Mouse (Mus musculus) G1E (cell line): ENCODE results near the gene Spg21.

Experiments used
- CTCF ChIP-seq: IDR thresholded peaks from 2 replicates; pipeline ENCODE4 v1.5.1; 2012; ENCODE audit warnings: low read depth, low read length, inconsistent platforms, mixed read lengths
- GATA1 ChIP-seq: IDR thresholded peaks from 2 replicates; pipeline ENCODE4 v1.6.1; 2012; ENCODE audit warnings: borderline replicate concordance, low read length, inconsistent platforms, mixed read lengths
- GATA2 ChIP-seq: IDR thresholded peaks from 2 replicates; pipeline ENCODE4 v1.6.1; 2012; ENCODE audit warnings: low read depth, low read length, inconsistent platforms, borderline replicate concordance
- TAL1 ChIP-seq: conservative IDR thresholded peaks from 2 replicates; pipeline ENCODE4 v1.6.1; 2012; ENCODE audit warnings: low read depth, low read length, inconsistent platforms, mixed read lengths

DNA sequence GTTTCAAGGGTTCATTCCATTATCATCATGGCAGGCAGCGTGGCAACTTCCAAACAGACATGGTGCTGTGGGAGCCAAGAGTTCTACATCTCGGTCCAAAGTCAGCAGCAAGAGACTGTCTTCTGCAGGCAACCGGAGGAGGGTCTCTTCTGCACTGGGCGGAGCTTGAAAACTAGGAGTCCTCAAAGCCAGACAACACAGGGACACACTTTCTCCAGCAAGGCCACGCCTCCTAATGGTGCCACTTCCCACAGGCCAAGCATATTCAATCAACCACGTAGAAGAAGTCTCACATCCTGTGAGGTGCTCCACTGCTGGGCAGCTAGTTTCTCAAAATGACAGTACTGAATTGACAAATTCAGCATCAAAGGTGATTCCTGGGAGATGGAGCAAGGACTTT lies 12.8 kb upstream of the Spg21 start:
- TF ChIP-seq CTCF (no peak), TAL1 (no peak), GATA1 (no peak), GATA2 (no peak)
